Mouse (Mus musculus) megakaryocyte, embryonic 14.5 days (primary cell): ENCODE data around the gene Msantd1.

Experiments
- FLI1 ChIP-seq: IDR thresholded peaks from 2 replicates; pipeline ENCODE4 v1.6.1; 2012; ENCODE audit warnings: low read length, inconsistent platforms, mixed read lengths
- GATA1 ChIP-seq: IDR thresholded peaks from 3 replicates; pipeline ENCODE4 v1.6.1; 2012; ENCODE audit warnings: mixed read lengths, low read length, inconsistent platforms, borderline replicate concordance

- no peak for TF ChIP-seq GATA1
- no peak for TF ChIP-seq FLI1
Measured at GRCm38 (mm10) chr5:34965531-34965930, 57.7 kb downstream of the Msantd1 start.
